Mouse (Mus musculus): ENCODE data around the gene Cnfn.

- no peak for TF ChIP-seq CTCF (IDR thresholded peaks at IDR 0.05; ENCODE audit: extremely low read depth, insufficient read depth, insufficient read length, insufficient replicate concordance)
- no peak for TF ChIP-seq POLR2A (IDR thresholded peaks at IDR 0.05; ENCODE audit: low read depth, low read length)
Measured at GRCm38 (mm10) chr7:25396621-25397020, 27.1 kb upstream of the Cnfn start.
